Mouse (Mus musculus): ENCODE measurements around the gene Mfrp. TPM values are rescaled to one million over a fixed set of nuclear protein-coding genes. Genes with fewer than 3 reads are reported as not detected.
"Not testable (repeated sequence)": the region's sequence is repeated elsewhere in the genome, so short reads cannot be mapped to it uniquely, and the experiment has no call there.

Mfrp gene
- total RNA-seq, 2 experiments from 2014 or later: 0.31 to 0.49 TPM

GRCm38 (mm10) chr9:44094737-44095136 is 6.8 kb upstream of the Mfrp start:
- DNase-seq (ENCODE audit: extremely low spot score in 1 of 2, low spot score in 1 of 2): no peak

GRCm38 (mm10) chr9:44095781-44096180 is 5.7 kb upstream of the Mfrp start:
- DNase-seq (ENCODE audit: extremely low spot score in 1 of 2, low spot score in 1 of 2): no peak

- DNase-seq (ENCODE audit: extremely low spot score in 1 of 2, low spot score in 1 of 2): peak in 1 of 2 experiments; percentile 43
Observed at GRCm38 (mm10) chr9:44096536-44096935, 5.0 kb upstream of the Mfrp start.

GRCm38 (mm10) chr9:44104881-44105280 is 3.4 kb downstream of the Mfrp start:
- no peak for DNase-seq (ENCODE audit: extremely low spot score in 1 of 2, low spot score in 1 of 2)

- no peak for DNase-seq (ENCODE audit: extremely low spot score in 1 of 2, low spot score in 1 of 2)
Observed at GRCm38 (mm10) chr9:44105781-44106180, 4.3 kb downstream of the Mfrp start.

GRCm38 (mm10) chr9:44106182-44106581 is 4.7 kb downstream of the Mfrp start:
- no peak for DNase-seq (ENCODE audit: extremely low spot score in 1 of 2, low spot score in 1 of 2)

GRCm38 (mm10) chr9:44106596-44106995 is 5.1 kb downstream of the Mfrp start:
- DNase-seq (ENCODE audit: extremely low spot score in 1 of 2, low spot score in 1 of 2): no peak

- DNase-seq (ENCODE audit: extremely low spot score in 1 of 2, low spot score in 1 of 2): peak; percentile 44 to 64
Observed at GRCm38 (mm10) chr9:44107110-44107509, 5.6 kb downstream of the Mfrp start, which contains the start of gene C1qtnf5. TSS of gene C1qtnf5 (plus strand) at chr9:44107245.

GRCm38 (mm10) chr9:44107557-44108179 is 6.1 kb downstream of the Mfrp start:
- peak; percentile 52 to 71 for DNase-seq (ENCODE audit: extremely low spot score in 1 of 2, low spot score in 1 of 2)

- DNase-seq (ENCODE audit: extremely low spot score in 1 of 2, low spot score in 1 of 2): no peak
Observed at GRCm38 (mm10) chr9:44108269-44109055, 6.9 kb downstream of the Mfrp start.

- DNase-seq (ENCODE audit: extremely low spot score in 1 of 2, low spot score in 1 of 2): peak; percentile 80 to 91
Observed at GRCm38 (mm10) chr9:44109360-44110095, 8.0 kb downstream of the Mfrp start.

- DNase-seq (ENCODE audit: extremely low spot score in 1 of 2, low spot score in 1 of 2): not testable (repeated sequence)
Observed at GRCm38 (mm10) chr9:44111909-44112308, 10.4 kb downstream of the Mfrp start.

GRCm38 (mm10) chr9:44113105-44113789 is 11.7 kb downstream of the Mfrp start, which contains the start of the genes Gm49380 and Rnf26:
TSS of gene Gm49380 (minus strand) at chr9:44113500.
TSS of gene Rnf26 (minus strand) at chr9:44113517.
- DNase-seq (ENCODE audit: extremely low spot score in 1 of 2, low spot score in 1 of 2): peak; percentile 85 to 89

GRCm38 (mm10) chr9:44114453-44114852 is 12.9 kb downstream of the Mfrp start:
- DNase-seq (ENCODE audit: extremely low spot score in 1 of 2, low spot score in 1 of 2): no peak

GRCm38 (mm10) chr9:44115599-44115998 is 14.1 kb downstream of the Mfrp start:
- no peak for DNase-seq (ENCODE audit: extremely low spot score in 1 of 2, low spot score in 1 of 2)

- DNase-seq (ENCODE audit: extremely low spot score in 1 of 2, low spot score in 1 of 2): no peak
Observed at GRCm38 (mm10) chr9:44116182-44116581, 14.7 kb downstream of the Mfrp start.

- DNase-seq (ENCODE audit: extremely low spot score in 1 of 2, low spot score in 1 of 2): peak in 1 of 2 experiments; percentile 55
Observed at GRCm38 (mm10) chr9:44119011-44119410, 17.5 kb downstream of the Mfrp start.

GRCm38 (mm10) chr9:44119948-44120465 is 18.5 kb downstream of the Mfrp start:
- DNase-seq (ENCODE audit: extremely low spot score in 1 of 2, low spot score in 1 of 2): no peak

- no peak for DNase-seq (ENCODE audit: extremely low spot score in 1 of 2, low spot score in 1 of 2)
Observed at GRCm38 (mm10) chr9:44124317-44124716, 22.8 kb downstream of the Mfrp start.

GRCm38 (mm10) chr9:44125026-44125425 is 23.5 kb downstream of the Mfrp start:
- no peak for DNase-seq (ENCODE audit: extremely low spot score in 1 of 2, low spot score in 1 of 2)

All from layer of hippocampus, postnatal 25 days (tissue).